Mouse (Mus musculus): ENCODE measurements around the gene 1110025L11Rik.
"Not testable (repeated sequence)": the region's sequence is repeated elsewhere in the genome, so short reads cannot be mapped to it uniquely, and the experiment has no call there.

The 1110025L11Rik gene

GRCm38 (mm10) chr16:89063902-89064301 is at the start of gene 1110025L11Rik:
TSS of gene 1110025L11Rik (minus strand) at chr16:89064002.
- DNase-seq (ENCODE audit: low spot score) = not testable (repeated sequence)

- not testable (repeated sequence) for DNase-seq (ENCODE audit: low spot score)
Measured at GRCm38 (mm10) chr16:89071041-89071440, 7.2 kb upstream of the 1110025L11Rik start.

DNA sequence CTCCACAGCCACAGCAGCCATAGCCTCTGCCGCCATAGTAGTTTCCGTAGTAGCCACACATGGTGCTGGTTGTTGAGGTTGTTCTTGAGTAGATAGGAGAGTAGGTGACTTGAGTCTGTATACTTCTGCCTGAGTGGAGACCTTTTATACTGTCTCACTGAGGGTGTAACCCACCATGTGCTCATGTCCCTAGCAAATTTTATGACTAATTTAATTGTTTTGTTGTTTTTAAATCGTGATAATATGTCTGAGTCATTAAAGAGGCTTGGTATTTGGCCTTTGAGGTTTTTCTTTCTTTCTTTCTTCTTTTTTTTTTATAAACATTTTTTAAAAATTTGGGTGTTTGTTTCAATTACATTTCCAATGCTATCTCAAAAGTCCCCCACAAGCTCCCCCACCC is 16.0 kb downstream of the 1110025L11Rik start, which contains the start of gene Krtap6-5:
Krtap6-5 (minus strand) TSS at position 101 of the 400 bp plus-strand sequence.
- no peak for DNase-seq (ENCODE audit: low spot score)

GRCm38 (mm10) chr16:89041372-89041771 is 22.4 kb downstream of the 1110025L11Rik start, which contains the start of gene Gm10228:
TSS of gene Gm10228 (minus strand) at chr16:89041472.
- not testable (repeated sequence) for DNase-seq (ENCODE audit: low spot score)

- not testable (repeated sequence) for DNase-seq (ENCODE audit: low spot score)
Measured at GRCm38 (mm10) chr16:89031399-89031798, 32.4 kb downstream of the 1110025L11Rik start, which contains the start of gene Krtap6-1. TSS of gene Krtap6-1 (plus strand) at chr16:89031699.

GRCm38 (mm10) chr16:89014984-89015383 is 48.8 kb downstream of the 1110025L11Rik start, which contains the start of gene Gm10229:
TSS of gene Gm10229 (plus strand) at chr16:89015284.
- DNase-seq (ENCODE audit: low spot score) = not testable (repeated sequence)

GRCm38 (mm10) chr16:89013973-89014372 is 49.8 kb downstream of the 1110025L11Rik start:
- no peak for DNase-seq (ENCODE audit: low spot score)
